In genomic region chr6:108532486-108533179, GRCm38 (mm10) we compare ENCODE assay signal across 9 mouse cellular contexts.
DNase-seq lines count a peak whose midpoint lies in the region; ATAC-seq and TF ChIP-seq lines count a peak whose summit lies in the region.
"Had no signal": no experiment of that assay in that cellular context is flagged by ENCODE, and none has a peak within 500 bp of the region (broad histone marks: within the 10 kb centered on the region; RNA-seq: fewer than 3 reads in every experiment).

No protein-coding gene starts in this region.

- no peaks in the 10 kb centered on the region for H3K27me3 ChIP-seq in liver, embryonic 14.5 days (ENCODE audit: control insufficient read depth, insufficient read depth, low read length)
- no peaks in the 10 kb centered on the region for H3K27me3 ChIP-seq in midbrain, embryonic 15.5 days (replicated peaks)
- H3K27me3 ChIP-seq: embryonic facial prominence, embryonic 15.5 days had no signal

- H3K4me3 ChIP-seq in liver, embryonic 14.5 days (ENCODE audit: insufficient read depth in 1 of 2, low read depth in 2 of 2, low read length in 2 of 2) = no peak overlapping the region
- H3K4me3 ChIP-seq in midbrain, embryonic 15.5 days = no peak overlapping the region
- H3K4me3 ChIP-seq: embryonic facial prominence, embryonic 15.5 days had no signal

- no peaks in the 10 kb centered on the region for H3K9me3 ChIP-seq in liver, embryonic 14.5 days (ENCODE audit: control insufficient read depth, low read length)
- H3K9me3 ChIP-seq in midbrain, embryonic 15.5 days = no peaks in the 10 kb centered on the region
- H3K9me3 ChIP-seq: embryonic facial prominence, embryonic 15.5 days had no signal

- no peak for TF ChIP-seq CTCF in liver, embryonic 14.5 days (IDR thresholded peaks at IDR 0.05; ENCODE audit: low read depth)

- no peaks in the 10 kb centered on the region for H3K36me3 ChIP-seq in liver, embryonic 14.5 days (replicated peaks; ENCODE audit: control insufficient read depth, insufficient read depth, low read depth)
- no peaks in the 10 kb centered on the region for H3K36me3 ChIP-seq in midbrain, embryonic 15.5 days (replicated peaks)
- H3K36me3 ChIP-seq: embryonic facial prominence, embryonic 15.5 days had no signal

- peak overlapping the region; percentile 62; the same call in 1 of the 2 replicates for H3K4me2 ChIP-seq in liver, embryonic 14.5 days (ENCODE audit: low read depth)
- H3K4me2 ChIP-seq in midbrain, embryonic 15.5 days = no peak overlapping the region
- H3K4me2 ChIP-seq: embryonic facial prominence, embryonic 15.5 days had no signal

- no peak for TF ChIP-seq EP300 in liver, embryonic 14.5 days (IDR thresholded peaks at IDR 0.05; ENCODE audit: low read depth)

- H3K9ac ChIP-seq in liver, embryonic 14.5 days (replicated peaks) = peak overlapping the region; percentile 73
- H3K9ac ChIP-seq in midbrain, embryonic 15.5 days = no peak overlapping the region
- H3K9ac ChIP-seq: embryonic facial prominence, embryonic 15.5 days had no signal

- WGBS in liver, embryonic 14.5 days (ENCODE audit: insufficient replicate concordance) = 76% methylated on average over 10 of the region's 10 CpGs
- 82% methylated on average over 10 of the region's 10 CpGs for WGBS in midbrain, embryonic 15.5 days

- ATAC-seq in liver, embryonic 14.5 days (ENCODE audit: insufficient read depth) = no peak
- no peak for ATAC-seq in midbrain, embryonic 15.5 days (replicated peaks)

- peak overlapping the region; percentile 89 for H3K27ac ChIP-seq in liver, embryonic 14.5 days
- H3K27ac ChIP-seq in midbrain, embryonic 15.5 days = no peak overlapping the region
- H3K27ac ChIP-seq: embryonic facial prominence, embryonic 15.5 days had no signal

- H3K4me1 ChIP-seq in liver, embryonic 14.5 days (replicated peaks; ENCODE audit: control insufficient read depth in 2 of 2, insufficient read depth in 2 of 2, low read length in 1 of 2) = peaks cover 51 to 58% of the 10 kb centered on the region in 2 experiments
- H3K4me1 ChIP-seq in midbrain, embryonic 15.5 days = peaks cover 10% of the 10 kb centered on the region

- peak; percentile 41 to 44 for DNase-seq in spleen, postnatal 36 days (ENCODE audit: low spot score in 2 of 2)
- DNase-seq in spleen, postnatal 14 days (ENCODE audit: low spot score in 2 of 2) = no peak
- peak; percentile 45 for DNase-seq in induced T-regulatory cell, adult 2 months (ENCODE audit: low read depth)
- no peak for DNase-seq in liver, embryonic 14.5 days (ENCODE audit: low read depth in 3 of 3, low spot score in 3 of 3)
- peak; percentile 44 to 69 for DNase-seq in thymus, postnatal 36 days
- DNase-seq in embryo, embryonic 9.5 days (ENCODE audit: extremely low spot score) = no peak
- no peak for DNase-seq in cerebellum, adult 18-20 months

Comparison
In these comparisons a context has a peak if more than half of its experiments do, and no peak if none do; other contexts are left out.
1. DNase-seq: peak in spleen, postnatal 36 days (2 of 2), induced T-regulatory cell, adult 2 months (single experiment) and thymus, postnatal 36 days (2 of 2); none in spleen, postnatal 14 days (0 of 2), liver, embryonic 14.5 days (0 of 3), embryo, embryonic 9.5 days (single experiment) and cerebellum, adult 18-20 months (0 of 2).